Mouse (Mus musculus) lung, postnatal 4 days (tissue): ENCODE measurements around the gene Tmem26.
"Not testable (repeated sequence)": the region's sequence is repeated elsewhere in the genome, so short reads cannot be mapped to it uniquely, and the experiment has no call there.

Experiments
- DNase-seq, 2 experiments: peaks; one replicate each; pipeline ENCODE4 v3.0.0; 2021

The Tmem26 gene

DNA sequence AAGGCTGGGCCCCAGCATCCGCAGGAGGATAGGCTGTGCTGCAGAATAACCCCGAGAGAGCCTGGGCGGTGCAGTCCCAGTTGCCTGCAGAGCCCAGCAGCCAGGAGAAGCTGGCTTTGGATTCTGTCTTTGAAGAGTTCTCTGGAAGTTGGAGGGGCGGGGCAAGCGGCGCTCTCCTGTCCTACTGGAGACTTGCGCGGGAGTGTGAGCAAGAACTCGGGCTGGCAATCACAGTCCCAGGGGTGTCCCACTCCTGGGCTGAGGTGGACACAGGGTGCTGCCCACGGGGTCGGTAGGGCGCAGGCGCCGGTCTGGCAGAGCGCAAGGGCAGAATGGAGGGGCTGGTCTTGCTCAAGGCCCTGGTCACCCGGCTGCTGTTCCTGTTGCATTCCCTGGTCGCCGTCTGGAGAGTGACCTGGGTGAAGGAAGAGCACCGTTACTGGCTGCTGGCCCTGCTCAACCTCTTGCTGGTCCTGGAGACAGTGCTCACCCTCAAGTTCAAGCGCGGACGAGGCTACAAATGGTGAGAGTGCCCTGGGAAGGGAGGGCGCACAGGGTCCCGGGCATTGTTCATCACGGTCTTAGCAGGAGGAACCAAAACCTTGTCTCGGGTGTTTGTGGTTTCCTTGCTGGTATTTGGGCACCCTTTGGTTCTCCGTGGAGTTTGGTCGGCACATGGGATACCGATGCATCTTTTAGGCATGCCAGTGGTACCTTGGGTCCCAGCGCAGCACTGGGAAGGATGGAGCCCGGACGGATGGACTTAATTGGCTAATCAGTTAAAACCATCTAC is at the start of gene Tmem26:
Gene Tmem26, plus strand, starts transcription at position 79 of the 793 bp plus-strand sequence.
- peak; percentile 46 to 51 for DNase-seq

DNA sequence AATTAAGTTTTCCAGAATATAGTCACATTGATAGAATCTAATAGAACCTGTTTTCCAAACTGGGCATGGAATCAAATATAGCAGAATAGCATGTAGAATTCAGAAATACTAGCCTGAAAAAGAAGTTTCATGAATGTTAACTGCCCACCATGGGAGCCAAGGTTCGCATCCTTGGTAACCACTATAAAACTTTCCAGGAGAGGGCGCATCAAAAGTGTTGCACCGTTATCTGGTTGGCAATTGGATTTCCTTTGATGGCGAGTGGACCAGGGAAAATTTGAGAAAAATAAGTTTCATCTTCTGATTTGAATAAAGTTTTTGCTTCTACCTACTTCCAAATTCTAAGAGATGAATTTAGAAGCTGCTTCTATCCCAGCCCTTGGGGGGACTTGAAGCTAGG is 44.8 kb upstream of the Tmem26 start:
- no peak for DNase-seq

DNA sequence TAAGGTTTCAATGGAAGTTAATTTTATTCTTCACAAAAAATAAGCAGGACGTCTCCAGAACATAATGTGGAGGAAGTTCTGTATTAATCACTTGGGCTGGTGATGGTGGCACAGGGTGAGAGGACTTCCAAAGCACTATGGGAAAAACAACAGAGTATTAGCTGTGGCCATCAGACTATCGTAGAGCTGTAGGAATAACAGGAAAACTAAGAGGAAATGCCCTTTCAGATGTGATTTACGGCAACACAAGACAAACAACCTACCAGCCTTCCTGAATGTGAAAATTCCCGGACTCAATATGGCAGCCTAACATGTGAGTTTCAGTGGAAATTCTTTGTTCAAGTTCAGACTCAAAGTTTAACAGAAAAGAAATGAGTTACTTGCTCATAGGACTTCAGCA is 42.2 kb upstream of the Tmem26 start:
- no peak for DNase-seq

DNA sequence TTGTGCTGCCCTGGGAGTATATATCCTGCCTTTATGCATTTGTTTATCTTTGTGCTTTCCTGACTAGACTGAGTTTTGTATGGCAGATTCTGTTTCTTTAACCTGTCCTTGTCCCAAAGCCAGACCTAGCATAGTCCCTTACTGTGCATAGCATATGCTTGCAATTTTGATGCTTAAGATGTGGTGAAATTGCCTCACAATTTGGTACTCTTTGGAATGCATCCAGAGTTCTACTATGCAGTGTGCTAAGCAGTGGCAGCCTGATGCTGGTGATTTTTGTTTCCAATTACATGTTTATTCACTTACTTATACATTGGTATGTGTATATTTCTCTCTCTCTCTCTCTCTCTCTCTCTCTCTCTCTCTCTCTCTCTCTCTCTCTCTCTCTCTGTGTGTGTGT is 37.9 kb upstream of the Tmem26 start:
- DNase-seq, result no peak

DNA sequence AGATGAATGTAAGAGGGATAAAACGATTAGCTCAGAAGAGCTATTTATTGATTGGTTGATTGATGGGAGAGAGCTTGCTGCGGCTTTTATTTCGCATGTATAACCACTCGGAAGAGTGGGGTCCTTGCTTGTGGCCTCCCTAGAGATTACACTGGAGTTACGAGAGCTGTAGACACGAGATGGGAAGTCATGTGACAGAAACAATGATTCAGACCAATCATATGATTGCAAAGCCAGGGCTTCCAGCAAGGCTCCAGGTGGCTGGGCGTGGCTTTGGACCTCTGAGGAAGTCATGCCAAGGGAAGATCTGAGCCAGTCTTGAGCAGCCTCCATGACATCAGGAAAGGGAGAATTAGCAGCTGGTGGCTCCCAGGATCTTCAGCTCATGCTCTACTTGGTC is 32.3 kb upstream of the Tmem26 start:
- DNase-seq, result no peak

DNA sequence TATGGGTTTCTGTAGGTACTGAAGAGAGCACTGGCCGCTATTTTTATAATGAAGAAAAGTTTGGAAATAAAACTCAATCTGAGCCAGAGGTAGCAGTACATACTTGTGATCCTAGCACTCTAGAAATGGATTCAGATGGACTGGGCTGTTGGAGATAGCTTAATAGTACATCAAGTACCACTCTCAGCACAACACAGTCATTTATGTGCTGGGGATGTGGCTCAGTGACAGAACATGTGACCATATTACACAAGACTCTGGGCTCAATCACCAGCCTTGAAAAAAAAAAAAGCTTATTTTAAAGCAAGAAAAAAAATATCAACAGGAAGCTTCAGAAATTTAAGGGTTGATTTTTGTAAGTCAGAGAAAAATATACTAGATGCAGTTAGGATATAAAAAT is 31.0 kb upstream of the Tmem26 start:
- DNase-seq, result no peak

DNA sequence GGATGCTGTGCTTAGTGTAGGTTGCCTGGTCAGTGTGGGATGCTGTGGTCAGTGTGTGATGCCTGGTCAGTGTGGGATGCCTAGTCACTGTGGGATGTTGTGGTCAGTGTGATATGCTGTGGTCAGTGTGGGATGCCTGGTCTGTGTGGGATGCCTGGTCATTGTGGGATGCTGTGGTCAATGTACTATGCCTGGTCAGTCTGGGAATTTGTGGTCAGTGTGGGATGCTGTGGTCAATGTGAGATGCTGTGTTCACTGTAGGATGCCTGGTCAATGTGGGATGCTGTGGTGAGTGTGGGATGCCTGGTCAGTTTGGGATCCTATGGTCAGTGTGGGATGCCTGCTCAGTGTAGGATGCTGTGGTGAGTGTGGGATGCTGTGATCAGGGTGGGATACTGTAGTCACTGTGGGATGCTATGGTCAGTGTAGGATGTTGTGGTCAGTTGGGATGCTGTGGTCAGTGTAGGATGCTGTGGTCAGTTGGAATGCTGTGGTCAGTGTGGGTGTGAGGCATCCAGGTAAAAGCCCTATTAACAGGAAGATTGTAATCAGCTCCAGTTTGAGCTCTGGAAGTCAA is 27.6 kb upstream of the Tmem26 start:
- no peak for DNase-seq

DNA sequence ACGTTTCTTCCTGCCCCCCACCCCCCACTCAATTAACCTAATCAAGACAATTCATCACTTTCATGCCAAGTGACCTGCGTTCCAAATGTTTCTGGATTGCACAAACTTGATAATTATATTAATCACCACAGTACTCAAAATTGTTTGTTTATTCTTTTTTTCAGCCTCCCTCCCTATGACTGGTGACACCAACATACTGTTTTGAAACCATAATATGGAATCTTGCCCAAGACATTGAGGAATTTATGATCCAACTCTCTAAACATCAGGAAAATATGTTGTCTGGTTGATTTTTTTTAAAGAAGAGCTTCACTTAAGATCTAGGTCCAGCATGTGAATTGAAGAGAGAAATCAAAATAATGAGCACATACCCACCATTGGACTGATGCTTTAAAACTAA is 19.2 kb upstream of the Tmem26 start:
- no peak for DNase-seq

DNA sequence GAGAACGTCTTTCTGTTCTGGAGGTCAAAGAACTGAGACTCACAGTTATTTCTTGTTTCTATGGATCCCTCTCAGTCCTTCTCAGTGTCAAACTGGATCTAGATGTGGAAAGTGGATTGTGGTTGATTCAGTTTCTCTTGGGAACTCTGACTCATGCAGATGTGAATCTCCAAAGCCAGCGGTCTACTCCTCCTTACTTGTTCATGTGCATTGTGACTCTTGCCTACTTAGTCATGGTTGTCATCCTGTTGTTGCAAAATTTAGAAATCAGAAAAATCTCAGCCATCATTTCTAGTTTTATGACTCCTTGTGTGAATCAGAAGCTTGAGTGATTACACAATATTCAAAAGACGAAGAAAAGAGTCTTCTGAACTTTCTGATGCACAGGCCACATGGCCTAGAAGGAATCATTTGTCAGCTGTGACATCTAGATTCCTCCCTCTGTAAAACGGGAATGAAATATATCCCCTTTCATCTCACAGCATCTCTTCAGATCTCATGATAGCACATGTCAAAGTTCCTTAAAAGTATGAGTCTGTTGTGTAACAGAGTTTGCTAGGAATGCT is 17.9 kb upstream of the Tmem26 start:
- DNase-seq, result no peak

DNA sequence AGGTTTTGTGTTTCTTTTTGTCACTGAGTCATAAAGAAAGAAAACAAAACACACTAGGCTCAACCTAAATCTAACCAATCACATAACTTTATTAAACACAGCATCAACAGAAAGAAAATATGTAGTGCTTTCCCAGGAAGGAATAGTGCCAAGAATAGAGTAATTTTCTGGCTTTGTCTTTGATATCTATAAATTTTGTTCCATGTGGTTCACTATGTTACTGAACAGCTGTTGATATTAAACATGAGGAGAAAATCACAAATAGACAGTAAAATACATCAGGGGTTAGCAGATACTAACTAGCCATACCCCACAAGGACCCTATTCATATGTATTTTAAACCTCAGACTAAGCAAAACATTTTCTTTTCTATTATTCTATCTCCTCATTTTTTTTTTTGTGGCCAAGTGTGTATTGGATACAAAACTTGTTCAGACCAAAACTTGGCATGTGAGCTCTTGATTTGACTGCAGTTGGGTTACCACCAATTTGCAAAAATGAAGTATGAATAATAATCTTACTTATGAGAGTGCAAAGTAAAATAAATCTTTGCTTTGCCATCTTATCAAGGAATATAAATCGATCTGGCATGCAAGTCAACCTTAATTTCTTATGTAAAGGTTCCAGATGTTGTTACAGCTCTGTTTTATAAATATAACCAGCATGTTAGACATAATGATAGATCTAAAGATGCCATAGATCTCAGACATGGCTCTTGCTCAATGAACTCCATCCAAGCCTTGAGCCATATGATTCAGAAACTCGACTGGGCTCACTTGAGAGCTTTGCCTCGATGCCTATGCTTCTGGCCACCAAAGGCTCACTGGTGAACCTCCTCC is 16.2 kb upstream of the Tmem26 start:
- no peak for DNase-seq

DNA sequence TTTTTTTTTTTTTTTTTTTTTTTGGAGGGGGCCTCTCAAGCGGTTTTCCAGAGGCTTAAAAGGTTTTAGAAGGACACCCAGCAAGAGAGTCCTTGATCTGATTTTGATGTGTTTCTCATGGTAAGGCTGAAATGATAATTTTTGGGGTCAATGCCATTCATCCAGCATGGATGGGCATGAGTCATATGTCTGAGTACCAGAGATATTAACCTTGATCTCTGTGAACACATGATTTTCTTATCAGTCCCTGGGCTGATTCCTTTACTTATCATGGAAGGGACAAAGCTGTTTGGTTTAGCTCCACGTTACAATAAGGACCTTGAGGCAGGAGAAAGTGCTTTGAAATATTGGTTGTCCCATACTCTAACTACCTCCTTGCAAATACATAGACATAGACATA is 10.5 kb upstream of the Tmem26 start:
- DNase-seq, result no peak

DNA sequence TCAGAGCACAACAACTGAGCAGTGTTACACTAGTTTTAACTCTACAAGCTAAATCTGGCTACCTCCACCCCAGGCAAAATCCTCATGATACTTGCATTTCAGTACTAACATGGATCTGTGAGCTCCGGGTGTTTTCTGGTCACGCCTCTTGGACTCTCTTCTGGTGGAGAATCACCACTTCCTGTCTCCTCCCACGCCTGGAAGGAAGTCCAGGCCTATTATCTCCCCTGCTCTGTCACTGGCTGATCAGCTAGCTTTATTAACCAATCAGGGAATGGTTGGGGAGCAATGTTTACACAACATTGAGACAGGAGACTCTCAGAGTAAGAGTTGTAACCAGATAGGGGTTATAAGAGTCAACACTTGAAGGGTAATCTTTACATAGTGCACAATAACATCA is 9.1 kb upstream of the Tmem26 start:
- no peak for DNase-seq

DNA sequence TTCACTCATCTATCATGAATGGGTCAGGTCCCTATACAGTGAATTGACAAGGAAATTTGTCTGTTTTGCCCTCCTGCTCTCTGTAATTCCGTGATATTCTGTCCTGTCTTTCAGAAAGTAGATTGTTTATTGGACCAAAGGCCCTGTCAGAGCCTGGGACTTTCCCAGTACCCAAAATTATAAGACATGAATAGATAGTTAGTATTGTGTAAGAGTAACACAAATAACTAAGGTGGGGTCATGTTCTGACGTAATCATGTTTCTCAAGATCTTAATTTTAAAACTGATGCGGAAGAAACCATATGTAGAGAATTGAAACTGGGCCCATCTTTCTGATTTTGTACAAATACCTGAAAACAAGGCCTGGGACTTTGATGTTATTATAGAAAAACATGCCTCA is 8.1 kb upstream of the Tmem26 start:
- DNase-seq, result no peak

DNA sequence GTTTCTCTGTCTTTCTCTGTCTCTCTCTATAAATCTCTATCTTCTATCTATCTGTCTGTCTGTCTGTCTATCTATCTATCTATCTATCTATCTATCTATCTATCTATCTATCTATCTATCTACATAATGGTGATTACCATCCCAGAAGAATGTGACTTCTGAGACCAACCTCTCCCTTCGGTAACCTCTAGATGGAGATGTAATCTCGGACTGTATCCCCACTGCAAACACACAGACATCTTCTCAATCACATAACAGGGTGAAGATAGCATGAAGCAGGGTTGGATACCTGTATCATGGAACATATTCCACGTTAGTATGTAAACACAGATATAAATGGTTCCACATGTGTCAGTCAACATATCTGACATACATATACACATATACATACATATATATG is 5.1 kb upstream of the Tmem26 start:
- DNase-seq, result no peak

DNA sequence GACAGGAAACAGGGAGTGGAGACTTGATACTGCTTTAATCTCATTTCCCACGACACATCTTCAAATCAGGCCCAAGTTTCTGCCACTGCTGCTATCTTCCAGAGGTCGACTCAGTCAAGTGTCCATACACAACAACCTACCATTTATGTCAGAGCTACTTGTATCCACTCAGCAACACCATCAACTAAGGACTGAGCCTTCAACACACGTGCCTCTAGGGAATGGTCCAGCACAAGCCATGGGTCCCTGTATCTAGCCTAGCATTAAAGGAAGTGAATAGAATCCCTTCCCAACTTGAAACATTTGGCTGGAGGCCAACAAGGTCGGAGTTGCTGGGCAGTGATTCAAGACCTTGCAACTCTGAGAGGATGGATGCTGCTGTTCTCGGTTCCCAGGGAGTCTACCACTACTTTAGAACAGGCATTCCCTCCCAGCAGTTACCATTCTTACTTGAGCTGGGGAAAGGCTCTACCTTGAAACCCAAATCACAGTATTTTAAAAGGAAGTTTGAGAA is 2.5 kb upstream of the Tmem26 start:
- peak; percentile 32 to 40 for DNase-seq

DNA sequence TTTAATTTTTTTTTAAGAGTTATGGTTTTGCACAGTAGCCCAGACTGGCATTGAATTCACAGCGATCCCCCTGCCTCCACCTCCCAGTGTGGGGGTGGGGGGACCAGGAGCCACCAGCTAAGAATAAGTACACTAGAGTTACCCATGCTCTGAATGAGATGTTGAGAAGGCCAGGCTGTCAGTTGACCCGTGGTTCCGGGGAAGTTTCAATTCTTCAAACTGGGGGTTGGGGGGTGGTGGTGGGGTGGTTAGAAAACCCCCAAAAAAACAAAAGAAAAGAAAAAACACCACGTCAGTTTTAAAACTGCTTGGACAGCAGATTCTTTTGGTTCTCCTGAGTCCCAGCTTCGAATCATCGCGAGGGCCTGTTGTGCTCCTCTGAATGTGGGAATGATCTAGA is 431 bp upstream of the Tmem26 start:
- DNase-seq, result no peak

DNA sequence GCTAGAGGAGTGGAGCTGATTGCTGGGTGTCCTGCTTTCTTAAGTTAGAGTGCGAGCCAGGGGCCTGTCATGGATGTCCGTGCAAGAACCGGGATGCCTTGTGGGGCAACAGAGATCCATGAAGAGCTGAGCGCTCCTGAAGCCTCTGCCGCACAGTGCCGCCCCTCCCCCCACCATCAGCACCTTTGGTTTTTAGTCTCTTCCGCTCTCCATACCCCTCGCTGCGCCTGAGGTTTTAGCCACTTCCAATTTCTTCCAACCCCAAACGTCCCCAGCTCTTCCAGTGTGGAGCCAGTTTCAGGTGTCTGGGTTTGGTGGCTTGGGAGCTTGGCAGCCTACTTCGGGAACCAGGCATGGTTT is 895 bp downstream of the Tmem26 start:
- peak; percentile 12 to 24 for DNase-seq

DNA sequence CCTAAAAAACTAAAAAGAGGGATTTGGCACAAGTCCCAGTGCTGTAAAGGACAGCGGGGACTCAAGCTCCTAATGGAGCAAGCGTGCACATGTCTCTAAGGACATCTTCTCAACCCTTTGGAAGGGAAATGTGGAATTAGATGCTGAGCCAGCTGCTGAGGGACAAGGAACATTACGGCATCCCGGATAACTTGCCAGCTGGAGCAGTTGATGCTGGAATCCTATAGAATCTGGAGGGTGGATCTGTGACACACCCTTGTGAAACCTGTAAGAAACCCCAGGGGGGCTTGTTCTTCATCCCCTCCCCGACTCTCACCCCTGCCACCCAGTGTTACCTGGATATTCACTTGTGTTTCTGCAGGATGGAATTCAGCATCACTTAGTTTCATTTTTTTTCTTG is 4.0 kb downstream of the Tmem26 start:
- DNase-seq, result no peak

DNA sequence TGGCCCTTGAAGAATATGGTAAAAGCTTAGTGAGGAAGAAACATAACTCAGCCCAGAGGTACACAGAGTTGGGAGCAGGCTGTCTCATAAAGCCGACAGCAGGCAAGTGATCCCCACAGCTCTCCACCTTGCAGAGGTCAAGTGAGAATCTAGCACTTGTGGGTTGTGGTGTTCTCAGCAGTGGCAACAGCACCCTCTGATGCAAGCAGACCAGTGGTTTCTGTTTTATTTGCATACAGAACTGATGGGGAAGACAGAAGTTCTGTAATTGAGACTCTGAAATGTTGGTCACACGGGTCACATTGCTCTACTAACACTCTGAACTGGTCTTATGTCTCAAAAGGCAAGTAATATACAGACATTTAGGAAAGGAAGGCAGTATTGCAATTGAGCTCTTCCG is 12.2 kb downstream of the Tmem26 start:
- DNase-seq, result no peak

DNA sequence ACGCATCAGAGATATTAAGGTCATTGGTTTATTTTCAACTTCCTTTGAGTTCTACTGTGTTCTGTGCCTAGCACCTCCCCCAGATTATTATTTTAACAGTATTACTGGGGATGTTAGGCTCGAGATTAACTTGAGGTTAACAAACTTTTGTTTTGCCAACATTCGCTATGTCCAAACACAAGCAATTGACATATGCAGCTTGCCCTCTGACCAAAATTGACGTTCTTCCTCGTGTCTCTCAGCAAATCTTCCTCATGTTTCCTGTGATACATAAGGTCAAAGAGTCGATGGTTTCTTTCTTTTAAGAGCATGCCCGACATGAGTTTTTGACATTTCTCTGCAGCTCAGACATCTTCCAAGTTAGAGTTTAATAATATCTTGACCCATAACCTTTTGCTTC is 13.9 kb downstream of the Tmem26 start:
- DNase-seq, result no peak

DNA sequence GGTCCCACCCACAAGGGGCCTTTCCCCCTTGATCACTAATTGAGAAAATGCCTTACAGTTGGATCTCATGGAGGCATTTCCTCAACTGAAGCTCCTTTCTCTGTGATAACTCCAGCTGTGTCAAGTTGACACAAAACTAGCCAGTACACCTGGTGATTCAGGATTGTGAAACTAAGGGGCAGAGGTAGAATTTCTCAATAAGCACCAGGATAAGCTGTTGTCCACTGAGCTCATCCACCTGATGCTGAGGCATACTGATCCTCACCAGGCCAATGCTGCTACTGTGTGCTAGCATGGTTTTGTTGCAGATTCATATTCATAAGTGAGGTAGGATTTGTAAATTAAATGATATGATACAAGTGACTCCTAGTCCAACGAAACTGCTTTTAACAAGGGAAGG is 15.5 kb downstream of the Tmem26 start:
- DNase-seq, result not testable (repeated sequence)

DNA sequence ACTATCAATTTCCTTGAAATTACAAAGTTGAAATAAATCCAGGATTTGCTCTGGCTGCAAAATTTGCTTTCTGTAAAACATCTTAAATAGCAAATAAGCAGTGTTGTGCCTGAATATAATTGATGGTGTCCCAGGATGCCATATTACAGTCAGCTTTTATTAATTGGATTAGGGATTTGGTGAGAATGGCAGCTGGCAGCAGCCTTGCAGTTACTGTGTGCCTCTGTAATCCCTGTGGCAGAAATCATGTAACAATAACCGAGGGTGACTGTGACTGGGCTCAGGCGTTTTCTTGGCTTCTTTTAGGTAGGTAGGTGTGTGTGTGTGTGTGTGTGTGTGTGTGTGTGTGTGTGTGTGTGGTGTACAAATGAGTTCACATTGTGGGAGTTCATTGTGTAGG is 16.8 kb downstream of the Tmem26 start:
- no peak for DNase-seq

DNA sequence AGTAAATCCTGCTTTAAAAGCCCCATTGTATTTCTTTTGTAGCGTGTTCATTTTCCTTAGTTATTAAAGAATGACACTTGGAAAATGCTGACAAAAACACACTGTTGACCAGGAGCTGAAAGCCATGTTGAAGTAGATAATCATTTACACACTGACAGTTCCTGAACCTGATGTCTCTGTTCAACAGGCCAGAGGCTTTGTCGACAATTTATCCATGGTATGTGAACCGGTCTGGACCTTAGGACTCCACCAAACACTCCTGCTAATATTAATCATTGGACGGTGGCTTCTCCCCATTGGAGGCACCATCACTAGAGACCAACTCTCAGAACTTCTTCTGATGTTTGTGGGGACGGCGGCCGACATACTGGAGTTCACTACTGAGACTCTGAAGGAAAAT is 27.5 kb downstream of the Tmem26 start:
- no peak for DNase-seq

DNA sequence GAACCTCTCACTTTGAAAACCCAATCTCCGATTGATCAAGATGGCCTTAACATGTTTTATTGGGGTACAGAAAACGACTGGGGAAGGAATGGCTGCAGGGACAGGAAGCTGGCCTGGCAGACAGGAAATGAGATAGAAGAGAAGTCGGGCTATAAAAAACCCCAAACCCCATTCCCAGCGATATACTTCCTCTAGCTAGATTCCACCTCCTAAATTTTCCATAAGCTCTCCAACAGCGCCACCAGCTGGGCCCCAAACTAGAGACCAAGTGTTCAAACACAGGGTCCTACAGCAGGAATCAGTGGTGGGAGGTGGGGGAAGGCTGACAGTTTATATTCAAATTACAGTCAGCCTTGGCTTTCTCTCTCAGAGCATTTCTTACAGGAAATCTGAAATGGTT is 35.8 kb downstream of the Tmem26 start:
- DNase-seq, result peak; percentile 32 to 45
